Mouse (Mus musculus): ENCODE results near the gene Gm5485. TPM values are rescaled to one million over a fixed set of nuclear protein-coding genes. Genes with fewer than 3 reads are reported as not detected.
A peak's percentile ranks its signal among the peaks of the same experiment; 100 is the strongest.

Gene Gm5485
- total and polyA plus RNA-seq, 2 experiments from 2014 or later = not detected

GRCm38 (mm10) chr16:48405674-48406403 lies 6.4 kb downstream of the Gm5485 start:
- TF ChIP-seq CTCF (IDR thresholded peaks at IDR 0.05; ENCODE audit: low read depth) = no peak
- peak overlapping the region; percentile 15; the same call in 1 of the 2 replicates for H3K27ac ChIP-seq (ENCODE audit: low read depth, low read length)
- DNase-seq = peak; percentile 14
- H3K4me3 ChIP-seq (ENCODE audit: low read depth, low read length) = no peak overlapping the region
- no peak overlapping the region for H3K9ac ChIP-seq
- H3K4me1 ChIP-seq (ENCODE audit: insufficient read depth) = no peaks in the 10 kb centered on the region
- no peaks in the 10 kb centered on the region for H3K9me3 ChIP-seq (ENCODE audit: low read length)
- peak; percentile 78; the same call in 1 of the 2 replicates for ATAC-seq
- no peaks in the 10 kb centered on the region for H3K36me3 ChIP-seq (ENCODE audit: insufficient read depth)
- H3K27me3 ChIP-seq (ENCODE audit: insufficient read depth, low read length) = no peaks in the 10 kb centered on the region
- no peak overlapping the region for H3K4me2 ChIP-seq (ENCODE audit: low read depth)
- WGBS = 65% methylated on average over 10 of the region's 10 CpGs

- Histone ChIP-seq H3K4me1 (ENCODE audit: insufficient read depth) (no peaks in the 10 kb centered on the region), H3K9ac (no peak overlapping the region), H3K36me3 (ENCODE audit: insufficient read depth) (no peaks in the 10 kb centered on the region), H3K27ac (ENCODE audit: low read depth, low read length) (no peak overlapping the region), H3K4me3 (ENCODE audit: low read depth, low read length) (no peak overlapping the region), H3K27me3 (ENCODE audit: insufficient read depth, low read length) (no peaks in the 10 kb centered on the region), H3K4me2 (ENCODE audit: low read depth) (no peak overlapping the region), H3K9me3 (ENCODE audit: low read length) (no peaks in the 10 kb centered on the region)
- DNase-seq (no peak), ATAC-seq (no peak)
- no peak for TF ChIP-seq CTCF (IDR thresholded peaks at IDR 0.05; ENCODE audit: low read depth)
These were observed 8.2 kb downstream of the Gm5485 start for GRCm38 (mm10) chr16:48404009-48404408.

- 89% methylated on average over 3 of the region's 3 CpGs for WGBS
- H3K9me3 ChIP-seq (ENCODE audit: low read length) = no peaks in the 10 kb centered on the region
- DNase-seq (no peak), ATAC-seq (no peak)
- H3K27me3 ChIP-seq (ENCODE audit: insufficient read depth, low read length) = no peaks in the 10 kb centered on the region
- H3K9ac ChIP-seq = no peak overlapping the region
- H3K36me3 ChIP-seq (ENCODE audit: insufficient read depth) = no peaks in the 10 kb centered on the region
- H3K4me1 ChIP-seq (ENCODE audit: insufficient read depth) = no peaks in the 10 kb centered on the region
- no peak overlapping the region for H3K4me2 ChIP-seq (ENCODE audit: low read depth)
- TF ChIP-seq CTCF (IDR thresholded peaks at IDR 0.05; ENCODE audit: low read depth) = no peak
- H3K27ac ChIP-seq (ENCODE audit: low read depth, low read length) = no peak overlapping the region
- no peak overlapping the region for H3K4me3 ChIP-seq (ENCODE audit: low read depth, low read length)
These were observed 8.8 kb downstream of the Gm5485 start for GRCm38 (mm10) chr16:48403423-48403822.

- no peak overlapping the region for H3K27ac ChIP-seq (ENCODE audit: low read depth, low read length)
- TF ChIP-seq CTCF (IDR thresholded peaks at IDR 0.05; ENCODE audit: low read depth) = no peak
- no peak overlapping the region for H3K4me3 ChIP-seq (ENCODE audit: low read depth, low read length)
- no peaks in the 10 kb centered on the region for H3K27me3 ChIP-seq (ENCODE audit: insufficient read depth, low read length)
- no peaks in the 10 kb centered on the region for H3K9me3 ChIP-seq (ENCODE audit: low read length)
- DNase-seq (no peak), ATAC-seq (no peak)
- WGBS = 86% methylated on average over 4 of the region's 4 CpGs
- H3K9ac ChIP-seq = no peak overlapping the region
- no peak overlapping the region for H3K4me2 ChIP-seq (ENCODE audit: low read depth)
- H3K4me1 ChIP-seq (ENCODE audit: insufficient read depth) = no peaks in the 10 kb centered on the region
- H3K36me3 ChIP-seq (ENCODE audit: insufficient read depth) = no peaks in the 10 kb centered on the region
These were observed 9.3 kb downstream of the Gm5485 start for GRCm38 (mm10) chr16:48402963-48403362.

- H3K36me3 ChIP-seq (ENCODE audit: insufficient read depth) = no peaks in the 10 kb centered on the region
- WGBS = 94% methylated on average over 2 of the region's 2 CpGs
- no peak for ATAC-seq
- no peak overlapping the region for H3K4me3 ChIP-seq (ENCODE audit: low read depth, low read length)
- DNase-seq = no peak
- H3K9me3 ChIP-seq (ENCODE audit: low read length) = no peaks in the 10 kb centered on the region
- no peaks in the 10 kb centered on the region for H3K4me1 ChIP-seq (ENCODE audit: insufficient read depth)
- no peak overlapping the region for H3K27ac ChIP-seq (ENCODE audit: low read depth, low read length)
- H3K27me3 ChIP-seq (ENCODE audit: insufficient read depth, low read length) = no peaks in the 10 kb centered on the region
- no peak for TF ChIP-seq CTCF (IDR thresholded peaks at IDR 0.05; ENCODE audit: low read depth)
- H3K9ac ChIP-seq = no peak overlapping the region
- no peak overlapping the region for H3K4me2 ChIP-seq (ENCODE audit: low read depth)
These were observed 16.9 kb downstream of the Gm5485 start for GRCm38 (mm10) chr16:48395278-48395677.

- Histone ChIP-seq H3K4me3 (ENCODE audit: low read depth, low read length) (no peak overlapping the region), H3K9ac (no peak overlapping the region), H3K27me3 (ENCODE audit: insufficient read depth, low read length) (no peaks in the 10 kb centered on the region), H3K4me1 (ENCODE audit: insufficient read depth) (no peaks in the 10 kb centered on the region), H3K27ac (ENCODE audit: low read depth, low read length) (no peak overlapping the region), H3K36me3 (ENCODE audit: insufficient read depth) (no peaks in the 10 kb centered on the region), H3K9me3 (ENCODE audit: low read length) (no peaks in the 10 kb centered on the region), H3K4me2 (ENCODE audit: low read depth) (no peak overlapping the region)
- ATAC-seq (peak; percentile 29; the same call in 1 of the 2 replicates), DNase-seq (peak; percentile 45)
- TF ChIP-seq CTCF (IDR thresholded peaks at IDR 0.05; ENCODE audit: low read depth) = no peak
- WGBS = 64% methylated on average over 2 of the region's 2 CpGs
These were observed 25.2 kb downstream of the Gm5485 start for GRCm38 (mm10) chr16:48386982-48387381.

- H3K4me2 ChIP-seq (ENCODE audit: low read depth) = no peak overlapping the region
- WGBS = 71% methylated on average over 3 of the region's 3 CpGs
- no peaks in the 10 kb centered on the region for H3K4me1 ChIP-seq (ENCODE audit: insufficient read depth)
- no peak overlapping the region for H3K4me3 ChIP-seq (ENCODE audit: low read depth, low read length)
- no peak for ATAC-seq
- no peak for TF ChIP-seq CTCF (IDR thresholded peaks at IDR 0.05; ENCODE audit: low read depth)
- no peak overlapping the region for H3K9ac ChIP-seq
- no peak overlapping the region for H3K27ac ChIP-seq (ENCODE audit: low read depth, low read length)
- no peaks in the 10 kb centered on the region for H3K9me3 ChIP-seq (ENCODE audit: low read length)
- no peaks in the 10 kb centered on the region for H3K36me3 ChIP-seq (ENCODE audit: insufficient read depth)
- H3K27me3 ChIP-seq (ENCODE audit: insufficient read depth, low read length) = no peaks in the 10 kb centered on the region
- no peak for DNase-seq
These were observed 28.5 kb downstream of the Gm5485 start for GRCm38 (mm10) chr16:48383582-48384257.
